Mouse (Mus musculus) erythroblast, embryonic 14.5 days (primary cell): Measurements from ENCODE around the gene Crybg1. TPM values are rescaled to one million over a fixed set of nuclear protein-coding genes. Genes with fewer than 3 reads are reported as not detected.

Experiments
- H3K27me3 ChIP-seq: 2 replicates; pipeline ENCODE4 v1.6.1; 2012; ENCODE audit warnings: inconsistent platforms; ENCODE audit not compliant: control insufficient read depth
- H3K36me3 ChIP-seq: 2 replicates; pipeline ENCODE4 v1.6.1; 2012; ENCODE audit warnings: mild to moderate bottlenecking, inconsistent platforms; ENCODE audit not compliant: control insufficient read depth
- H3K4me1 ChIP-seq: 2 replicates; pipeline ENCODE4 v1.6.1; 2012; ENCODE audit warnings: inconsistent platforms; ENCODE audit not compliant: control insufficient read depth
- H3K4me3 ChIP-seq: replicated peaks from 2 replicates; pipeline ENCODE3; 2012; ENCODE audit warnings: moderate library complexity, mild to moderate bottlenecking, inconsistent platforms
- H3K9me3 ChIP-seq: 2 replicates; pipeline ENCODE4 v1.6.1; 2012; ENCODE audit warnings: low read length, inconsistent platforms, mixed read lengths; ENCODE audit not compliant: control insufficient read depth
- GATA1 ChIP-seq: IDR thresholded peaks from 2 replicates; pipeline ENCODE4 v1.6.1; 2012; ENCODE audit warnings: low read length, inconsistent platforms, mixed read lengths
- TAL1 ChIP-seq: IDR thresholded peaks from 3 replicates; pipeline ENCODE4 v1.6.1; 2012; ENCODE audit warnings: low read length, inconsistent platforms, mixed read lengths
- polyA plus RNA-seq: library from polyadenylated mRNA; stranded (reverse); fragments of >175 nt; gene quantifications from 2 replicates; pipeline ENCODE4 v1.2.3, GENCODE M21; 2012

The Crybg1 gene
- polyA plus RNA-seq, 1 experiment = 0.01 TPM

DNA sequence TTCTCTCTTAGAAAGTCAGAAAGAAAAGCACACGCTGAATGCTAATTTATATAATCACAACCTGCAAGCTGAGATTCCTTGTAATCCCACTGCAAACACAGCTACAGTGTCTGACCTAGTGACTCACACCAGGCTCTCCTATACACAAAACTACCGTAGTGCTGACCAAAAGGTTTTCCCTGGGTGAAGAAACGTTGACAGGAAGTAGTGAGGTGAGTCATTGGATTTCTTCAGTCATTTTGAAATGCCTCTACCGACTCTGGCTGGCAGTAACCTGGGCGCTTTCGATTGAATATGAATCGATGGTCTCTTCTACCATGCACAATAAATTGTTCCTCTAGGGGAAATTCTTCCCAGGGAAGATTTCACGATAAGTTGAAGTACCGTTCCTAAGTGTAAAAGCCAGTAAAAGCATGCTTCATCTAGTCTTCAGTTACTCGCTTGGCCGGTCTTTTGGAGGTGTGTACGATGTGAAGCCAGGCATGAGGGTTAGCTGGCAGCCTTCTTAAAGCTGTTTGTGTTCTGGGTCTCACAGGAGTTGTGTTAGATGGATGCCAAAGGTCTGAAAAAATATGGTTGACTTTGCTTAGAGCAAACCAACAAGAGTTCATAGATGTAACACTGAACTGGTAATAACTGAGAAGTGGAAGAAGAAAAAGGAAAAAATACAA, 36.5 kb downstream of the Crybg1 start:
- Histone ChIP-seq H3K36me3 (no peaks in the 10 kb centered on the region), H3K4me1 (no peaks in the 10 kb centered on the region), H3K4me3 (no peak overlapping the region), H3K9me3 (peaks cover 3% of the 10 kb centered on the region), H3K27me3 (no peaks in the 10 kb centered on the region)
- TF ChIP-seq GATA1 (no peak), TAL1 (no peak)

DNA sequence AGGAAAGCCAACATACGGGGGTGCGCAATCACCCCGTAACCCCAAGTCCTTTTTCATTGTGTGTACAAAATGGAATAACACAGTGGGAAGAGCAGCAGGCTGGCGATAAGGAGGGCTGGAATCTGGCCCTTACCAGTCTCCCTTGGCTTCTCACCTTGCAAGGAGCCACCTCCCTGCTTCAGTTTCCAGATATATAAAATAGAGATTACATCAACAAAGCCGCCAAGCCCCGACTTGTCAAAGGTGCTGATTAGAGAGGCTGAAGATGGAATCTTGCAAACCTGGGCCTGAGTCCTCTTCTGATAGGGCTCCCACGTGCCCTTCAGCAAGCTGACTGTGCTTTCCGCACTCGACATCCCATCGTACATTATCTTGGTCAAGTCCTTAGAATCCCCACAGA, 37.5 kb downstream of the Crybg1 start:
- TF ChIP-seq TAL1 (no peak), GATA1 (no peak)

DNA sequence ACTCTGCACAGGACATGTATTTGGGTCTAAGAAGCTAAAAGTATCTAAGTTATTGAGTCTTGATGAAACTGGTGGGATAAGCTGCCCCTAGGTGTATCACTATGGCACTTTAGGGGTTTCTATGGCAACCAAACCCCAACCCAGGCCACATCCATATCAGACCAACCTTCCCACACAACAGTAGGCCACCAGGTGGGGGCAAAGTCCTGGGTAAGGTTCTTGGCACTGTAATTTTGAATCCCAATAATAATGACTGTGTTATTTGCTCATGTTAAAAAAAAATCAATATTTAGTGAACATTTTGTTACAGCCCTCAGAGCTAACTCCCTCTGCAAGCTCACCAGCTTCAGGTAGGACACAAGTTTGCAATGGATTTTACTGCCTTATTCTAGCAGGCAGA, 38.2 kb downstream of the Crybg1 start:
- no peaks in the 10 kb centered on the region for H3K4me1 ChIP-seq
- no peaks in the 10 kb centered on the region for H3K36me3 ChIP-seq
- peaks cover 3% of the 10 kb centered on the region for H3K9me3 ChIP-seq
- no peak overlapping the region for H3K4me3 ChIP-seq
- no peaks in the 10 kb centered on the region for H3K27me3 ChIP-seq
- TF ChIP-seq TAL1 (no peak), GATA1 (no peak)

More for the DNA sequence above, 37.5 kb downstream of the Crybg1 start:
- H3K4me1 ChIP-seq = no peaks in the 10 kb centered on the region
- no peak overlapping the region for H3K4me3 ChIP-seq
- no peaks in the 10 kb centered on the region for H3K27me3 ChIP-seq
- H3K9me3 ChIP-seq = peaks cover 3% of the 10 kb centered on the region
- no peaks in the 10 kb centered on the region for H3K36me3 ChIP-seq

DNA sequence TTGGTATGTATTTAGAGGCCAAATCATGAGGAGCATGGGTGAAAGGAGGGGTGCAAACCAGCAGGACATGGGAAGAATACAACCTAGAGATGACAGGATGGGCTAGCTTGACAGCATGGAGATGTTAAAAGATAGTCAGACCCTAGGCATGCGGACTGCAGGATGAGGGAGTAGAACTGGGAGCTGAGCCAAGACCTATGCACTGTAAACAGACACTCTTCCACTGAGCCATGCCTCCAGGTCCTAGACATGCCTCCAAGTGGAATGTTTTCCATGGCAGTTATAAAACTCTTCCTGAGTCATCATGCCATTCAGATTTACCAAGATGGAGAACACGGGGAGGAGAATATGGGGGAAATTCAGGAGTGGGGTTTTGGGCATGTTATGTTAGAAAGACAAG, 53.9 kb downstream of the Crybg1 start:
- peaks cover 5% of the 10 kb centered on the region for H3K9me3 ChIP-seq
- no peaks in the 10 kb centered on the region for H3K27me3 ChIP-seq
- H3K4me3 ChIP-seq = no peak overlapping the region
- H3K4me1 ChIP-seq = no peaks in the 10 kb centered on the region
- H3K36me3 ChIP-seq = no peaks in the 10 kb centered on the region
- TF ChIP-seq TAL1 (no peak), GATA1 (no peak)

DNA sequence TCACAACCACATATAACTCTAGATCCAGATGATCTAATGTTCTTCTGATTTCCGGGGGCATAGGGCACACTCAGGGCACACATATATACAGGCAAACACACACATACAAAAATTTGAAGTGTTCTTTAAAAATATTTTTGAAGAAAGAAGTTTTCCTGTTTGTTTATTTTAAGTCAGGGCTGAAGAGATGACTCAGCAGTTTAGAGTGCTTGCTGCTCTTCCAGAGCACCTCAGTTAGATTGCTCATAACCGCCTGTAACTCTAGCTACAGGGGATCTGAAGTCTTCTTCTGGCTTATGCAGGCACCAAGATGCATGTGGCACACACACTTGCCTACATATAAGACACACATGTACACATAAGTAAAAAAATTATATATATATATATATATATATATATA, 56.9 kb downstream of the Crybg1 start:
- Histone ChIP-seq H3K9me3 (peaks cover 5% of the 10 kb centered on the region), H3K4me1 (no peaks in the 10 kb centered on the region)

DNA sequence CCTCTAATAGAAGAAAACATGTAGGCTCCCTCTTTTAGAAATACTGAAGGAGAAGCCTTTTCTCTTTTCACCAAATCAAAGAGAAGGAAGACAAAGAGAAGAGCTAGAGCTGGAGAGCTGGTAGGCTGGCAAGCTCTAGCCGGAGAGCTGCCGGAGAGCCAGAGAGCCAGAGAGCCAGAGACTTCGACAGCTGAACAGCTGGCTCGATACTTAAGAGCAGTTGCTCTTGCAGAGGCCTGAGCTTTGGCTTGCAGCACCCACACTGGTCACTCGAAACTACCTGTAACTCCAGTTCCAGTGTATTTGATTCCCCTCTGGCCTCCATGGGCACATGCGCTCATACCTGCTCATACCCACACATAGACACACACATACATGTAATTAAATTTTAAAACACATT, 68.3 kb downstream of the Crybg1 start:
- TF ChIP-seq TAL1 (no peak), GATA1 (no peak)
- no peaks in the 10 kb centered on the region for H3K36me3 ChIP-seq
- no peaks in the 10 kb centered on the region for H3K9me3 ChIP-seq

More for the DNA sequence above, 56.9 kb downstream of the Crybg1 start:
- TF ChIP-seq GATA1 (no peak), TAL1 (no peak)
- H3K4me3 ChIP-seq = no peak overlapping the region
- no peaks in the 10 kb centered on the region for H3K36me3 ChIP-seq
- no peaks in the 10 kb centered on the region for H3K27me3 ChIP-seq

DNA sequence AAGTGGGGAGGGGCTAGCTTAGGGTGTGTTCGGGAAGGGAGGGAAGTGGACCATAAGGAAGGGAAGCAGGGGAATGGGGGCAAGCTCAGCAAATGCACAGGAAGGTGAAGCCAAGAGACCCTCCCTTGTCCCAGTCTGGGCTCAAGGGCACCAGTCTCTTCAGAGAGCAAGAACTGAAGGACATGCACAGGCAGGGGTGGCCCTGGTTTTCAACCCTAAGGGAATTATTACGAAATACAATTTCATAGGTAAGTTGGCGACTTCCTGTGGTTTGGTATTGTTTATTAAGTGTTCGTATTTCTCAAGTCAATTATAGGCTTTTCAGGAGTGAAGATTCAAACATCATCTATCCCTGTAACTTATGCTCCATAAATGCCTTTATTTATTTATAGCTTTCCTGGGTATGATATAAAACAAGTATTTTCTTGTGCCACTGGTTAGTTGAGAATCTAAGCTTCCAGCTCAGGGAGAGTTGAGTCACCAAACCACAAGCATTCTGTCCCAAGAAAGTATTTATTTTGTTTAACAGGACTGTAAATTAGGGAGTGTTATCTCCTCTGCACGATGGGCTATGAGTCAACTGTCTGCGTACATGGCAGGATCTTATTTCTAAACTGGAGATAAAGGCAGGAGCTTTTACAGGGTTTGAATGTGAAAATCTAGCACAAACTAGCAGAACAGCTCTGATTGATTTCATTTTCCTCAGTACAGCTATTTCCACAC, 69.7 kb downstream of the Crybg1 start:
- TF ChIP-seq GATA1 (no peak), TAL1 (no peak)

More for the DNA sequence above, 68.3 kb downstream of the Crybg1 start:
- Histone ChIP-seq H3K4me1 (no peaks in the 10 kb centered on the region), H3K27me3 (no peaks in the 10 kb centered on the region), H3K4me3 (no peak overlapping the region)

DNA sequence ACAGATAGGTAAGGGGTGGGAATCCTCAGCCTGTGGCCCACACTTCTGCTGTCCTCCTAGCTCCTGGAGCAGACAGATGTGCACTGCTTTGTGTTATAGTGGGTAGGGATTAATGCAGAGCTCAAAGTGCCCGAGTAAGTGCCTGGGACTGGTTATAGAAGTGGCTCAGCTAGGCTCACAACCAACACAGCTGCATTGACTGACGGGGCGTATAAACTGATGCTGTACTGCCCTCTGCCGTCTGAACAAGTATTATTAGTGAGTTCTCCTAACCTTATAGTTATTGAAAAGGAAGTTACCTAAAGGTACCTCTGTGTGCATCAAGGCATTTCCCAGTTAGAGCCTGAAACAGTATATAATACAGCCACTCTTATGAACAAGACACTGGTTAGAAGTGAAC, 77.6 kb downstream of the Crybg1 start:
- TF ChIP-seq TAL1 (no peak), GATA1 (no peak)
- Histone ChIP-seq H3K4me3 (no peak overlapping the region), H3K27me3 (no peaks in the 10 kb centered on the region), H3K36me3 (no peaks in the 10 kb centered on the region), H3K4me1 (peaks cover 7% of the 10 kb centered on the region), H3K9me3 (no peaks in the 10 kb centered on the region)

More for the DNA sequence above, 69.7 kb downstream of the Crybg1 start:
- no peaks in the 10 kb centered on the region for H3K27me3 ChIP-seq
- H3K4me1 ChIP-seq = no peaks in the 10 kb centered on the region
- no peaks in the 10 kb centered on the region for H3K36me3 ChIP-seq
- no peaks in the 10 kb centered on the region for H3K9me3 ChIP-seq
- H3K4me3 ChIP-seq = no peak overlapping the region

DNA sequence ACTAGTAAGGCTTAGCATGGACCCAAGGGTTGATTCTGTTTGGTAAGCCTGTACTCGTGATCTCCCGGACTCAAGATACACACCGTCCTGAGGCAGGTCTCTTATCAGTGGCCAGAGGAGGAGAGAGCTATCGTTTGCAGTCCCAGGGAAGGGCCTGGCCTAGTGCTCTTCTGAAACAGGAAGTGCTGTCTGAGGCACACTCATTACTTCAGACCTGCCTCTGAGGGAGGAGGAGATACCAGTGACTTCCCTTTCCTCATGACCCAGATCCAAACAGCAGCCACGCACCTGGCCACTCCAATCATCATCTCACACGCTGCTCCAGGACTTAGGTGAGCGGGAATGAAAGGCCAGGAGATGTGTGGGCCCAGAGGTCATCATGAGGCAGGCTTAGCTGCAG, 79.5 kb downstream of the Crybg1 start:
- H3K27me3 ChIP-seq = no peaks in the 10 kb centered on the region
- H3K4me3 ChIP-seq = no peak overlapping the region
- H3K9me3 ChIP-seq = no peaks in the 10 kb centered on the region
- peaks cover 7% of the 10 kb centered on the region for H3K4me1 ChIP-seq
- no peaks in the 10 kb centered on the region for H3K36me3 ChIP-seq
- TF ChIP-seq GATA1 = no peak
- no peak for TF ChIP-seq TAL1
